Mouse (Mus musculus) spleen, adult 2 months (tissue): ENCODE measurements around the gene Cbfa2t3.

ENCODE experiments used
- CTCF ChIP-seq: fragments of 200-500 bp; IDR thresholded peaks from 2 replicates; pipeline ENCODE4 v1.5.1; 2011; ENCODE audit warnings: mild to moderate bottlenecking, inconsistent platforms; ENCODE audit not compliant: insufficient read depth, insufficient read length, insufficient replicate concordance; ENCODE audit errors: extremely low read depth
- POLR2A ChIP-seq: fragments of 200-500 bp; IDR thresholded peaks from 2 replicates; pipeline ENCODE4 v1.6.1; 2011; ENCODE audit warnings: low read depth, low read length, inconsistent platforms

GRCm38 (mm10) chr8:122697181-122697581 is 1.7 kb downstream of the Cbfa2t3 start:
- TF ChIP-seq CTCF (no peak; the same call in 1 of the 2 replicates), POLR2A (no peak)
